Mouse (Mus musculus) liver, embryonic 11.5 days (tissue): ENCODE measurements around the gene Slit3. TPM values are rescaled to one million over a fixed set of nuclear protein-coding genes. Genes with fewer than 3 reads are reported as not detected.
A peak's percentile ranks its signal among the peaks of the same experiment; 100 is the strongest.

ENCODE experiments used
- ATAC-seq: fragments of 200-750 bp; cut with Nextera tagmentation; replicated peaks from 2 replicates; pipeline ENCODE4 v1.8.0; 2017; ENCODE audit warnings: moderate number of reproducible peaks, mild to moderate bottlenecking, moderate TSS enrichment, moderate library complexity; ENCODE audit not compliant: low FRiP score
- DNase-seq: peaks from one replicate; pipeline ENCODE4 v3.0.0-alpha.2; 2017; ENCODE audit warnings: low spot score
- H3K27ac ChIP-seq: fragments of 300-500 bp; sonication (generic); 2 replicates; pipeline ENCODE4 v1.5.1; 2014; ENCODE audit warnings: mild to moderate bottlenecking, low read depth, low read length, control low read depth
- H3K27me3 ChIP-seq: fragments of 300-500 bp; sonication (generic); replicated peaks from 2 replicates; pipeline ENCODE4 v1.6.1; 2014; ENCODE audit warnings: low read length, mixed read lengths; ENCODE audit not compliant: control insufficient read depth, insufficient read depth
- H3K36me3 ChIP-seq: fragments of 300-500 bp; sonication (generic); 2 replicates; pipeline ENCODE4 v1.6.1; 2014; ENCODE audit warnings: mild to moderate bottlenecking, low read length, moderate library complexity, mixed read lengths; ENCODE audit not compliant: control insufficient read depth, insufficient read depth
- H3K4me1 ChIP-seq: fragments of 300-500 bp; sonication (generic); replicated peaks from 2 replicates; pipeline ENCODE4 v1.6.1; 2014; ENCODE audit warnings: low read length, mixed read lengths; ENCODE audit not compliant: control insufficient read depth, insufficient read depth
- H3K4me2 ChIP-seq: fragments of 300-500 bp; sonication (generic); 2 replicates; pipeline ENCODE4 v1.6.1; 2014; ENCODE audit warnings: mild to moderate bottlenecking, control low read depth, moderate library complexity
- H3K4me3 ChIP-seq: fragments of 300-500 bp; sonication (generic); 2 replicates; pipeline ENCODE4 v1.5.1; 2014; ENCODE audit warnings: low read depth, low read length, control low read depth
- H3K9ac ChIP-seq: fragments of 300-500 bp; sonication (generic); 2 replicates; pipeline ENCODE4 v1.6.1; 2014; ENCODE audit warnings: low read depth, low read length, control low read depth
- H3K9me3 ChIP-seq: fragments of 300-500 bp; sonication (generic); 2 replicates; pipeline ENCODE4 v1.6.1; 2016; ENCODE audit warnings: low read length, inconsistent platforms, mixed read lengths; ENCODE audit not compliant: control insufficient read depth
- WGBS: fragments of 180-500 bp; shearing (Covaris S2); extraction: QIAGEN DNeasy Blood & Tissue Kit; methylation state at CpG from one replicate; pipeline ENCODE4 v1.1.7; 2014; 5-methylcytosine and 5-hydroxymethylcytosine counted together
- microRNA counts: library from miRNA; unstranded; fragments of <30 nt; microRNA quantifications from one replicate; lab custom pipeline; 2015
- microRNA-seq: library from miRNA; unstranded; fragments of <30 nt; microRNA quantifications from one replicate; pipeline ENCODE4, GENCODE M21; 2017; ENCODE audit warnings: borderline number of aligned reads
- polyA plus RNA-seq: library from polyadenylated mRNA; unstranded; fragments of >200 nt; fragmentation: Nextera tagmentation; extraction: Ambion mirVana; gene quantifications from 2 replicates; pipeline ENCODE4 v1.2.1, GENCODE M21; 2014

Gene Slit3
- polyA plus RNA-seq, 1 experiment from 2014 or later, result 6.8 TPM

DNA sequence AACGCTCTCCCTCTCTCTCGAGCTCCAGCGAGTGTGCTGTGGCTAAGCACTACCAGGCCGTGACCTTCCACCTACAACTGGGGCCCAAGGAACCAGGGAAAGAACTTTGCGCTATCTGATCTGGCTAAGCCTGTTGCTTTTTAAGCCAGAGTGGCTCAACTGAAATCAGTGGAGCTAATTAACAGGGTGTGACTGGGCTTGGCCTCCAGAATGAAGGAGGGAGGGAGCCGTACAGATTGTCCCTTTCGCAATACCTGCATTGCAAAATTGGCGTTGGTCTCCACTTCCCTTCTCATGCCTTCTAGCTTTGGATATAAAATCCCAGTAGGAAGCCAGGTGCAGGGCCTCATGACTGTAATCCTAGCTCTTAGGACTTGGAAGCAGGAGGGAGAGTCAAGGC, 629.6 kb downstream of the Slit3 start:
- no peak overlapping the region for H3K4me3 ChIP-seq
- ATAC-seq, result no peak
- no peak for DNase-seq
- H3K36me3 ChIP-seq, result no peaks in the 10 kb centered on the region
- no peaks in the 10 kb centered on the region for H3K4me1 ChIP-seq
- no peak overlapping the region for H3K4me2 ChIP-seq
- H3K9ac ChIP-seq, result no peak overlapping the region
- WGBS, result 69% methylated on average over 8 of the region's 8 CpGs
- no peaks in the 10 kb centered on the region for H3K9me3 ChIP-seq
- no peaks in the 10 kb centered on the region for H3K27me3 ChIP-seq
- no peak overlapping the region for H3K27ac ChIP-seq

DNA sequence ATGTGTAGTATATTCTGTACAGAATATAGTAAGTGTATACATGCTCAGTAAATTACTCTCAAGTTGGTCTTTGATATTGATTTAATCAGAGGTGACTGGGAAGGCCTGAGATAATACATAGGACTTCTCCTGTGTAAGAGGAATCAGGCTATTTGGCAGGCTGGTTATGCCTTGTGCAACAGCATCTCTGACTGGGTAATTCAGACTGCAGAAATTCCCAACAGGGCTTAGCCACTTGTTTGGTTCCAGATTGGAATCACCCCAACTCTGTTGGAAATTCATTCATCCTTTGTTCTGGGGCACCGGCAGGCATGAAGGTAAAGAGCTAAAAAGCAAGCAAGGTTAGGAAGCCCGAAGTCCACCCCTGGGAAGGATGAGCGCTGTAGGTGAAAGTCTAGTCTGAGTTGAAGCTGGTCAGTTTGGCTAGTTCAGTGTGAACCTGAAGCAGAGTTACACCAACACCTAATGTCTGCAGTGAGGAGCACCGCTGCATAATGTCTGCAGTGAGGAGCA, 633.9 kb downstream of the Slit3 start:
- H3K4me3 ChIP-seq, result no peak overlapping the region
- H3K27me3 ChIP-seq, result no peaks in the 10 kb centered on the region
- no peak overlapping the region for H3K9ac ChIP-seq
- H3K9me3 ChIP-seq, result no peaks in the 10 kb centered on the region
- no peak for DNase-seq
- no peak overlapping the region for H3K4me2 ChIP-seq
- ATAC-seq, result no peak
- H3K36me3 ChIP-seq, result no peaks in the 10 kb centered on the region
- H3K4me1 ChIP-seq, result no peaks in the 10 kb centered on the region
- no peak overlapping the region for H3K27ac ChIP-seq
- 86% methylated on average over 4 of the region's 4 CpGs for WGBS

DNA sequence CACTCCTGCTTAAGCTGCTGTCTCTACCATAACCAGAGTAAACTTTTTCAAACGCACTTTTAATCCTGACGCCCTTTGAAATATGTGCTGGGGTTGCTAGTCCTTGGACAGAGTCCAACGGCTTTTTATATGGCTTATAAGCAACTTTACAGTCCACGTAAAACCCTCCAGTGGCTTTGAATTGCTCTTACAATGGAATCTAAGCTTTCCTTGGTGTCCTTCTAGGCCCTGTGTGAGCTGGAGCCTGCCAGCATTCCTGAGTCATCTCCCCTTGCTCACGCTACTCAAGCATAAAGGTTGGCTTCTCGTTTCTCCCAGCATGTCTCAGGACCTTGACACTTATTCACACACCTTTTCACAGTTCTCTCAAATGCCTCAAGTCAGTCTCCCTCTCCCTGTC, 634.5 kb downstream of the Slit3 start:
- WGBS, result 76% methylated on average over 6 of the region's 6 CpGs
- H3K36me3 ChIP-seq, result no peaks in the 10 kb centered on the region
- no peaks in the 10 kb centered on the region for H3K27me3 ChIP-seq
- H3K27ac ChIP-seq, result no peak overlapping the region
- H3K4me1 ChIP-seq, result no peaks in the 10 kb centered on the region
- H3K9ac ChIP-seq, result no peak overlapping the region
- ATAC-seq (no peak), DNase-seq (no peak)
- H3K4me3 ChIP-seq, result no peak overlapping the region
- no peaks in the 10 kb centered on the region for H3K9me3 ChIP-seq
- no peak overlapping the region for H3K4me2 ChIP-seq

DNA sequence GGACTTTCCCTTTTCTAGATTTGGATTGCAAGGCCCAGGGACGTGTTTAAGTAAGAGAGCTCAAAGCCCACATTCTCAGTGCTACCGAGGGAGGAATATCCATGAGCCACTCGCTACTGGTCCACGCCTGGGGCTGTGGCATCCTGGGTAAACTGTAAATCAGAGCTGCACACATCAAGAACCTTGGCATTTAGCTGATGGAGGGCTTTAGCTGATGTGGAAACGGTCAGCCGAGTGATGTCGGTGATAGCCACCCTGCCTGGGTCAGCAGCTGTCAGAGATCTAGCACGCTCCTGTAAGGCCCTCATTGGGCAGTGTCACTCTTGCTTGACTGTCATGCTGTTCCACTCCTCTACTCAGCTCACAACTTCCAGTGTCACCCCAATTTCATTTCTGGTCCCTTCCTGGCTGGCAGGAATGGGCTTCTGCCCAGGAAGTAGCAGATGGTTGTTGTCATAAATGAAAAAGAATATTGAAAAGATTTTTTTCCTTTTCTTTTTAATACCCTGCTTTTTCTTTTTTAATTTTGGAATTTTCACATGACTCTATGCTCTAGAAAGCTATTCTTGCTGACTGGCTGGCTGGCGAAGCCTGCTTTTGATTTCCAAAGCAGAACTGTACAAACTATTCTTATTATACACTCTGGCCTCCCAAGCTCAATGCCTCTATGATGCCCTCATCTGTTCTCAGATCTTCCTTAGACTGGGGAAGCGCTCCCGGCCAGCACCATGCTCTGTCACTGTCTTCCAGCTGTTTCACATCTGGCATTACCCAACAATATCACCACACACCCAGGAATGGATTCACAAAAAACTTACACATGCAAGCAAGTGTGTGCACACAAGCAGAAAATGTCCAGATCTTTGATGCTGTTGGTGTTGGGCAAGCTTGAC, 635.6 kb downstream of the Slit3 start:
- Histone ChIP-seq H3K9me3 (no peaks in the 10 kb centered on the region), H3K4me3 (no peak overlapping the region), H3K27ac (no peak overlapping the region), H3K9ac (no peak overlapping the region), H3K4me2 (no peak overlapping the region), H3K36me3 (no peaks in the 10 kb centered on the region), H3K4me1 (no peaks in the 10 kb centered on the region), H3K27me3 (no peaks in the 10 kb centered on the region)
- WGBS, result 85% methylated on average over 11 of the region's 11 CpGs
- ATAC-seq (no peak), DNase-seq (no peak)

MicroRNA genes within 50 kb of the gene (microRNA counts, 519-probe panel; counts per million panel counts)
- 5,369 counts per million, percentile 49 among the panel's probes with 10 or more counts for microRNA mmu-miR-218 (lab: Ali Mortazavi, UCI)

Small RNA genes lying within 50 kb of the gene (microRNA-seq; reads per million reads assigned to microRNA genes)
- gene Mir218-2, result 44.7 reads per million, percentile 40 among the genes with 10 or more reads in this experiment
